Mouse (Mus musculus) left cerebral cortex, postnatal 10 days (tissue): ENCODE data around the gene Sema6d. TPM values are rescaled to one million over a fixed set of nuclear protein-coding genes. Genes with fewer than 3 reads are reported as not detected.
A peak's percentile ranks its signal among the peaks of the same experiment; 100 is the strongest.

Experiments
- DNase-seq, 2 experiments: peaks; one replicate each; pipeline ENCODE4 v3.0.0; 2021 to 2022; ENCODE audit warnings: low spot score in 2 of 2, mixed read lengths in 1 of 2; ENCODE audit errors: extremely low spot score in 1 of 2
- intact Hi-C: fragments of 180-260 bp; cut with DNase I; formaldehyde crosslinking; loops from one replicate; pipeline ENCODE4 v1.15.1; 2025
- total RNA-seq, 2 experiments: library from RNA; stranded (reverse); gene quantifications; 2 replicates each; pipeline ENCODE4 v1.2.3; 2021

Sema6d gene
- 10 to 100 TPM; 71.8 to 78.0 TPM for total RNA-seq

DNA sequence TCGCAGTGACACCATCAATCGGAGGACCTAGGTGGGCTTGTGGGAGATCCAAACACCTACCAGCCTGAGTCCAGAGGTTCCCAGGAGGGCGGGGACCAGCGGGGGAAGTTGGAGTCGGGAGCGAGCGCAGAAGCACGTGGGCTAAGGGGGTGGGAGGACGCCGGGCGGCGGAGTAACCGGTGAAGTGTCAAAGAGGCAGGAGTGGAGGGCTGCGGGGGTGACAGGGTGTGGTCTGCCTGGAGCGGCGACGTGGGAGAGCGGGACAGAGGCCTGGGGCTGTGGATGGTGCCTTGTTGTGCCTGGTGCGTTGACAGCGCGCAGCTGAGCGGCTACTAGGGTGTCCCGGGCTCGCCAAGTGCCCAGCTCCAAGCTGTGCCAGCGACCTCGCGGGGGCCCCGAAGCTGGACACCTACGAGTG lies at the start of gene Sema6d:
Sema6d (plus strand) TSS at position 157 of the 418 bp plus-strand sequence.
- peak; percentile 27 to 67 for DNase-seq
- intact Hi-C loops = loop anchor here (5.0 to 10.0 kb wide), 3 partner anchors 775 to 1265 kb away; no protein-coding TSS in a partner anchor

DNA sequence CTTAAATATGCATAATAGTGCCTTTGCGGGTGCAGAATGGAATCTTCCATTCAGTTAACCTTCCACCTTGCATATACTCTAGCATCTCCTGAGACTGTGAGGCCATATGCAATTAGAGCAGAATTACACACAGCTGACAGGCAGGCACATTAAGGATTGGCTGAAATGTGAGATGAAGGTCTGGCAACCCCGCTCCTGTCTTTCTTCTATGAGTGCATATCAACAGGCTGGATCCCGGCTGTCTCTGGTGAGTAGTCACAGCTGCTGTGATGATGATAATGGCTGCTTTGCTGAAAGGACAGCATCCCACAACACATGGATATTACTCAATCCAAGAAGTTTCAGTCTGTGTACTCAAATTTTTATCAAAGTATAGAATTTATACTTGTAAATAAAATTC lies 29.9 kb upstream of the Sema6d start:
- intact Hi-C loops = no loop called here
- DNase-seq = no peak

DNA sequence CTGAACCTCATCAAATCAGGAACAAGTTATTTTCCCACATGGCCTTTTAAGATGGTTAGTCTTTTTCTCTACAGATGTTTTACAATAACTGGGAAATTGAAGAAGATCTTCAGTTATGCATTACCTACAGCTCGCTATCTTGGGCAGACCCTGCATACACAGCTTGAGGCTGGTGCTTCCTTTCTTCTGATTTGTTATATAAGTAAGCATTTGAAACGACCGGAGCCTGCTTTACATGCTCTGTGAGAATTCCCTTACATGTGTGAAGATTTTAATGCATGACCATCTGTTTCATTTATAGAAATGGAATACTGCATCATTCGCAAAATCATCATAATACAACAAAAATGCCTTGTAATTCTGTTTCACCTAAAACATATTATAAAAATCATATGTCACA lies 21.4 kb upstream of the Sema6d start:
- intact Hi-C loops = no loop called here
- DNase-seq = no peak

DNA sequence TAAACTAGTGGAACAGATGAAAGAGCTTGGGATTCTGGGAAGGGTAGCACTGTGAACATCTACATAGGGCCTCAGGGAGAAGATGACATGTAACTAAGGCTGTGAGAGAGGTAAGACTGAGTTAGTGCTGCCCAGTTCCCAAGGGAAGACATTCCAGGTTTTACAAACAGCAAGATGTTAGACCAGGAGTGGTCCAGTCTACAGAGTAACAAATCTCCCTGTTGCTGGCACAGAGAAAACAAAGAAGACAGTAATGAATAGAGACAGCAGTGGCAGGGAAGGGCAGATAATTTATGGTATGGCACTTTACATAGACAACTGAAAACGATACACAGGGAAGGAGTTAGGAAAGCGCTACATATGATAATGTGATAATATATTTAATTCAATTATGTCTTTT lies 19.1 kb upstream of the Sema6d start:
- DNase-seq = no peak
- intact Hi-C loops = no loop called here

DNA sequence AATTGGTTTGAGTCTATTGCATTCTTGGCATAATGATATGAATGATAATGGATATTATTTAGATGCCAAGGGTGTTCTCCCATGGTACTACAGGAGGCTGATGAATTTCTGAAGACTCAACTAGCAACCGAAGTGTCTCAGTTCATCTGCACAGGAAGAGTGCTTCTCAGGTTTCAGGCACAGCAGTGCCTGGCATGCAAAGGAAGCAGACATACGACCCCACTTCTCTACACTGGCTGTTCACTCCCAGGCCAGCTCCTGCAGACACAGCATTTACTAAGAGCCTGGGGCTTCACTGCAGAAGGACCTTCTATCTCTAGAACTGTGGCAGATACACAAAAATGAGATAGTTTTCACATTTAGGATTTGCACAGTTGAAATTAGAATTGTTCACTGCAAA lies 18.4 kb upstream of the Sema6d start:
- no peak for DNase-seq
- intact Hi-C loops = no loop called here

DNA sequence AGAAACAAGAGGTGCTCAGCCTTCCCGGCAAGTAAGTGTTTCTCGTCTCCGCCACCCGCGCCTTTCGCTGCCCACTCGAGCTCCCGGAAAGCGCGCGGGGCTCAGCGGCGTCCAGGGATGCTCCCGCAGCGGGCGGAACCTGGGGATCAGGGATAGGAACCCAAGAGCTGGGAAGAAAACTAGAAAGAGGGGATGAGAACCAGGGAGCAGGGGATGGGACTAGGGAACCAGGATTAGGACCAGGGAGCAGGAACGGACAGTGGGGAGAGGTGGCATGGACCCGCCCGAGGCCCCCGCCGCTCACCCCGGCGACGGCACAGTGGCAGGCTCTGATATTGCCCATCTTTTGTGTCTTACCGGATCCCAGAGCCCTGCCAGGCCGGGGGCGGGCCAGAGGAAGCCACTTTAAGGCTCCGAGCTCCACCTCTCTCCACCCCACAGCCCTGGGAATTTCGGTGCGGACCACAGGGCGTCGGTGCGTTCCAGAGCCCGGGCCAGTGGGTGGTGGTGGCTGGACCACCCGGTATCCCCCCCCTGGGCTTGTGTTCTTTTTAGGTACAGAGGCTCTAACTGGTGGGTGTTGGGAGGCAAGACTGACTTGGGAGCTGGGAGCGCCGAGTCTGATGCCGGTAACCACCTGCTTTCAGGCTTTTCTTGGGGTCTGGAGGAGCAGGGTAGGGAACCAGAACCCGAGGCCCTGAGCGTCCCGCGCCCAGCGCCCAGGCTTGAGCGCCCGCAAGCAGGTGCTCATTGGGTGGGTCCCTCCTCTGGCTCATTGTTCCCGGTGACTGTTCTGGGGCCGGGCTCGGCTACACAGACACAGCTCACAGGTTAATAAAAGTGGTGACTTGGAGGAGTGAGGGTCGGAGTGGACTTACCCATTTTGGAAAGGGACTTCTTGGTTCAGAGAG lies 717 bp downstream of the Sema6d start:
- intact Hi-C loops = loop anchor here (5.0 to 10.0 kb wide), 3 partner anchors 776 to 1266 kb away; no protein-coding TSS in a partner anchor
- DNase-seq = peak; percentile 36 to 59

DNA sequence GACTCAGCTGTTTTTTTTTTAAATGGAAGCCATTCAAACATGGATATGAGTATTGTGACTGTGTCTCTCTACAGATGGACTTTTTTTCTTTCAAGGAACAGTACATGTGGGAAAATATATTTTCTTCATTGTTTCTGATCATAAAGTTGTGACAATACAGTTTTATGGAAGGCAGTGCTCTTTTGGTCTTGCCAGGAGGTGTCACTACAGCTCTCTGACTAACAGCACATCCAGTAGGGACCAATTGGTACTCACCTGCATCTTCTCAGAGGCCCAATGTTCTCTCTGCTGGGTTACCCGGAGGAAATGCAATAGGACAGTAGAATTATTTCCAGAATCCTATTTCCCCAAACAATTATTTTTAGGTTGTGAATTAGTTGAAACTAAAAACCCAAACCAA lies 9.9 kb downstream of the Sema6d start:
- intact Hi-C loops = loop anchor here (2.0 to 10.0 kb wide), 5 partner anchors 513 to 1275 kb away; no protein-coding TSS in a partner anchor
- DNase-seq = no peak

DNA sequence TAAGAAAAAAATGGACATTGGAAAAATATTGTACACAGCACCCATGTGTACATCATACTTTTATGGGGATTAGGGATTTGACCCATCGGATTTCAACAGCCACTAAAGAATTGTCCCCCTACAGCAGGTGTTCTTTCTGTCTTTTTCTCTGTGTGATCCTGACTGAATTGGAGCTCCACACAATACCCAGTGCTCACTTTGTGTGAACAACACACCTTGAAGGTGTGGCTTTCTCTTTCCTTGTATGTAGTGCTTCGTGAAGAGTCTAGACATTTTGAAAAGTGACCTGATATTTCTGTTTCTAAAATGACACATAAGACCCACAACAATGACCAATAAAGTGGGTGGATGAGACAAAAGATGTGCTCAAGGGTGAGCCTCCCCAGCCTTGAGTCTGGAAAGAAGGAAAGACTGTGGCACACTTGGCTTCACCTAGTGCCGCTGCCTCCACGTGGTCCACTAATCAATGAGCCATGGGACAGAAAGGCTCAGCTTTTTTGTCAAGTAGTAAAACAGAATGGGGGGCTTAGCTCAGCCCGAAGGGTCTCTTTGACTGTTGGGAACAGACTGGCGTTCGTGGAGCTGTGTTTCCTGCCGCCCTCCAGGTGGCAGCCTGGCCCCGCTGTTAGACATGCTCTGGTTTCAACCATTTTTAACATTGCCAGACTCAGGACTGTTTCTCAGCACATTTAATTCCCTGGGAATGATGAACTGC lies 10.9 kb downstream of the Sema6d start:
- intact Hi-C loops = loop anchor here (2.0 to 5.0 kb wide), 3 partner anchors 512 to 1087 kb away; no protein-coding TSS in a partner anchor
- DNase-seq = peak; percentile 68 to 71

DNA sequence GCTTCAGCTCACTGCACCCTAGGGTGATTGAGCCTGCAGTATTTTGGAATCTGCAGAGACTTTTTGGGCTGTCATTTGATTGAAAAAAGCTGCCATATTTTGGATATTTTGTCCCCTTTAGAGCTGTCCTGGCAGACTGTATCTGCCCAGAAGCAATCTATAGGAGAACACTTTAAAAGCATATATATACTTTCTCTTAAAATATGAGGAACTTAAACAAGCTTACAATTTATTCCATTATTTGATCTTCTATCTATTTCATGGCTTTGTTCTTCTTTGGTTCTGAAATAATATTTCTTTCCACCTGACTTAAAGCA lies 11.4 kb downstream of the Sema6d start:
- DNase-seq = no peak
- intact Hi-C loops = loop anchor here (2.0 to 5.0 kb wide), 3 partner anchors 511 to 1086 kb away; no protein-coding TSS in a partner anchor

DNA sequence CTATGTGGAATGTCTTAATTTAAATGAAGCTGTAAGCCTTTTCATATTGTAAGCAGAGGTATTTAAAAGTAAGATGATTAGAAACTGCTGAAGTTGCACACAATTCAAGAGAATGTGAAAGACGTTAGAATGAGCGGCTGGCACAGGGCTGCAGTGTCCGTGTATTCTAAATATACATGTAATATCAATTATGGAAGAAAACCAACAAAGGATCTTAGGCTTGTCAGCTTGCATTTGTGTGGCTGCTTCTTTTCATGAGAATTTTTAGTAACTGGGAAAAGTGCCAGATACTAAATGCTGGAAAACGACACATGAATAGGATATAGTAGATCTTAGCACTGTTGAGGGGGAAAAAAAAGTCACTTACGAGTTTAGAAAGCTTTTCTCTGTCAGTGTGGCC lies 11.8 kb downstream of the Sema6d start:
- intact Hi-C loops = loop anchor here (2.0 to 5.0 kb wide), 3 partner anchors 511 to 1086 kb away; no protein-coding TSS in a partner anchor
- no peak for DNase-seq

DNA sequence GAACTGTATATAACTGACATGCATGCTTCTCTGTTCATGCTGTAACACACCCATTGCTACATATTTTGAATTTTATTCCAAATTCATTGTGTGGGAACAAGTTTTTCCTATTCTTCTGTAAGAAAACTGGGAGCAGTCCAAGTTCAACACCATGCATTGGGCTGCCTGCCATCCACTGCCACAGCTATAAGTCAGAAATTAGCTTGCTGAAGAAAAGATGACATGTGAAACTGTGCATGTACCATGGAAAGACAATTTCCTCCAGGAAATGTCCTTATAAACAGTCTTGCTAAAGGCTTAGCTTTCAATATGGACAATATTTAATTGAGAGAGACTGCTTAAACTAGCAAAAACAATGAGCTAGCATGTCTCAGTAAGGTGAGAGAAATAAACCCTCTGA lies 13.5 kb downstream of the Sema6d start:
- no peak for DNase-seq
- intact Hi-C loops = loop anchor here (5.0 kb wide), 2 partner anchors 509 to 1084 kb away; no protein-coding TSS in a partner anchor

DNA sequence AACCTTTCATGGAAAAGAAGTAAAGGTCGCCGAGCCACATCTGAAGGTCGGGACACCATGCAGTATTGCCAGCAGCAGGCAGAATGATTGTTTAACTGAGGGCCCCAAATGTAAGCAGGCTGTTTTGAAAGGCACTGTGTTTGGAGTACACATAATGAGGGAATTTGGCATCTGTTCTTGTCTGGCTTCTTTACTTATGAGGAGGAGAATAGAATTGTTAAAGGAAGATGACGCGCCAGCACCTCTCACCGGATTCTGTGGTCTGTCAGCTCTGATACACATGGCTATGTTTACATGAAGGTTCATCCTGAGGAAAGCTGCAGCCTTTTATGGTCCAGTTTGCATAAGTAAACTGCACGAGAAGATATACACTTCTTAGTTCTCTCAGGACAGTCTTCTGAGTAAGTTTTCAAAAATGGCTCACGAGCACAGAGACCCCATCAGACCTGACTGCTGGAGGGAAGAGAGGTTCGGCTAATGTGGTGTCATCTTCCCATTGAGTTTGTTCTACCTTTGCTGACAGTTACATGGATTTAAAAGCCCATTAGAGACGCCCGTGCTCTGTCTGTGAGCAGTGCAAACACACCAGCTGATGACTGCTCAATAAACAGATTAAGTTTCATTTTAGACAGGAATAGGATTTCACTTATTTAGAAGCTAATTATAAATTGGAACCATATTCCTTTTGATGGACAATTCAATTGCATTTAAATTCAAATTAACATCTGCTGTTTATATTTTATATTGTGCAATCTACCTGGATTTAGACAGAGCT lies 28.9 kb downstream of the Sema6d start:
- no peak for DNase-seq
- intact Hi-C loops = no loop called here

DNA sequence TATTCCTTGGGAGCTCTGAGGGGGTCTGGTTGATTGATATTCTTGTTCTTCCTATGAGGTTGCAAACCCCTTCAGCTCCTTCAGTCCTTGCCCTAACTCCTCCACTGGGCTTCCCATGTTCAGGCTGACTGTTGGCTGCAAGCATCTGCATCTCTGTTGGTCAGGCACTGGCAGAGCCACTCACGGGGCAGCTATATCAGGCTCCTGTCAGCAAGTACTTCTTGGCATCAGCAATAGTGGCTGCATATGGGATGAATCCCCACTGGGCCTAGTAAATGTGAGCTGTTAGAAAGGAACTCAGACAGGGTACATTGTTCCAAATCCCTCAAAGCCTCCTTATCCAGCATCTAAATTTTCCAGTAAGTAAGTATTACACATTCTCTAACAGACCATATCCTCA lies 30.6 kb downstream of the Sema6d start:
- intact Hi-C loops = no loop called here
- no peak for DNase-seq

DNA sequence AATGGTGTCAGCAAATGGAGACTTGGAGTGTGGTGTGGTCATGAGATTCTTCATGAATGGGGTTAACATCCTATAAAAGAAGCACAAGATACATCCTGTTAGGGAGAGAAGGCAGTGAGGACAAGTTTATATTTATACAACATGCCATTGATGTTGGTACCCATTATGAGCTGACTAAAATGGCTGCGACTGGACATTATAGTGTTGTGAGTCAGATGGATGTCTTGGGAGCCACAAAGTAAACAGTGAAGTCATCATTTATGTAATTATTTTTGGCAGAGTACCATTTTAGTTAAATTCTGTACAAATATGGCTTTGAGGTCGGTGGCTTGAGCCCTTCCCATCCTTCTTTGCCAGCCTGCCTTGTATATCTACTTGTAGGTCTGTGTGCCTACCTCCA lies 31.8 kb downstream of the Sema6d start:
- DNase-seq = no peak
- intact Hi-C loops = no loop called here

DNA sequence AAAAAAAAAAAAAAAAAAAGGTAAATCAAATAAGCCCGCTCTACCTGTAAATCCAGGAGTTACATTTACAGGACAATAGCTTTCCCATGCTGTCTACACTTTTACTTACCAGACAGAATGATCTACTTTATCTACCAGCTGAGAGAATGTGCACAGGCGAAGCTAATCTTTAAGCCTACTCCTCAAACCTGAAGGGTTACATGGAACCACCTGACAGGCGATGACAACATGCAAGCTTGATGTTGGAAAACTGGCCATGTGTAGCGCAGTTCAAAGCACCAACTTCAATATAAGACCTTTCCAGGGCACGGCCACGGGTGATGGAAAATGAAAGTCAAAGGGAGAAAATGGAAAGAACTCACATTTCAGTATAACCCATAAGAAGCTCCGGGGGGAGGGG lies 35.7 kb downstream of the Sema6d start:
- intact Hi-C loops = no loop called here
- DNase-seq = no peak

DNA sequence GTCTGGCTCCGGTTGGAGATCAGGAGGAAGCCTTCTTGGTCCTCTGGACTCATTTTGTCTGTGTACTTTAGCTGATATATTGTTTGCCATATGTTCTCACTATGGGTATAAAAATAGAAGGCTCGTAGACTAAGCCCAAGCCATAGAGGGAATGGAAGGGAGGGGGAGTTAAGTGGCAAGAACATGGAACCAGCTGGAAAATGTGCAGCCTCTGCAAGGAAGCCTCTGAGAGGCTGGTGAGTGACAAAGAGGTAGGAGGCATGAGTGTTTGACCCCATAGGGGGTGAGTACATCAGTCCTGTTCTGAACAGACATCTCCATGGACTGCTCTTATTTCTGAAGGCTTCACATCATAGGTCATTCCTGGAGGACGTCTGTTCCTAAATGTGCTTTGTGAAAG lies 37.1 kb downstream of the Sema6d start:
- intact Hi-C loops = no loop called here

DNA sequence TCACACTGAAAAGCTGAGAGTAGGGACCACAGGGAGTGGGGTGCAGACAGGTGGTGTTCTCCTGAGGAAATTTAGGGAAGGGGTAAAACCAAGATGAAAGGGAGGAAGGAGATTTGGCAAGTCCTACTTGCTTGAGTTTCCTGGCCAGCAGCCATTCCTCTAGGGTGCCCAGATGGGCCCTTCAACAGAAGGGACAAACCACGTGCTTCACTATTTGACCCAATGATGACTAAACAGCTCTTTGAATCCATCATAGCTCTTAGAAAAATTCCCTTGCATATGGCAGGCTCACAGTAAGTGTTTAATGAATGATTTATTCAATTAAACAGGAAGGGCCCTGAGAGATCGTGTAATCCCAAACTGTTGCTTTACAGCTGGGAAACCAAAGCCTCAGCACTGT lies 41.1 kb downstream of the Sema6d start:
- intact Hi-C loops = no loop called here
- no peak for DNase-seq

More for the DNA sequence above, 37.1 kb downstream of the Sema6d start:
- DNase-seq = no peak

DNA sequence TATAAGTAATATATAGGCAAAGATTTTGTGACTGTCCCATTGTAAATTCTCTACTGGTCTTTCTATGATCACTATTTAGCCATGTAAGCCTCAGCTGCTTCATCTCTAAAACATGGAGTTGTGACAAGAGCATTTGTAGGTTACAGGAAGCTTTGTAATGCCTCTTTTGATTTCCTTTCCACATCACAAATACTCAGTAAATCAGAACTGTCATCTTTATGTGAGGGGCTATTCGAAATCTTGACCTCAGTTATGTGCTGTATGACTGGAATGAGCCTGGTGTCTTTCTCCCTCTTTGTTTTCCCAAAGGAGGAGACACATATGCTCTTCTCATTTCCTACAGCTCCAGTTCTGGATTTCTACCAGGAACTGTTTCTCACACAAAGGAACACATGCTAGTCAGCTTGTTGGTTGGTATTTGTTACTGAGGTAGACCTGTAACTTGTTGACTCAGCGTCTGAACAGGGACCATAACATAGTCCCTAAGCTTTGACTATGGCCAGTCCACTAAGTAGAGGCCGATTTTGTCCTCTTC lies 51.8 kb downstream of the Sema6d start:
- intact Hi-C loops = no loop called here
- DNase-seq = no peak

DNA sequence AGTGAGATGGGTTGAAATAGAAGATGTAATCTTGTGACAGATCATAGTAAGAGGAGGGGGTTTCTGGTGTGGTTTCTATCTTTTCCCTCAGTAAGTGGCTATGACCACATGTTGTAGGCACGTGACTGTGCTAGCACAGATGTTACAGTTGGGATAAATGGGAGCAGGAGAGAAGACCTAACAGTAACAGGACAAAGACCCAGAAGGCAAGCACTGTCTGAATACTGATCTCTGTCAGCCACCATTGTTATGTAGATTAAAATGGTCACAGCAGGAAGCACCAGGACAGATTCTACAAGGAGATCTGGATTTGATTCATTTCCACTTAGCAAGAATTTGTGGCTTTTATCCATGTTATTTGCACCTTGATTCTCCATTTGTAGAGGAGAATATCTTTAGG lies 55.8 kb downstream of the Sema6d start:
- no peak for DNase-seq
- intact Hi-C loops = no loop called here
